Mouse (Mus musculus) spleen, adult 2 months (tissue): ENCODE data around the gene Rabif. TPM values are rescaled to one million over a fixed set of nuclear protein-coding genes. Genes with fewer than 3 reads are reported as not detected.
"Not testable (repeated sequence)": the region's sequence is repeated elsewhere in the genome, so short reads cannot be mapped to it uniquely, and the experiment has no call there.

Experiments used
- DNase-seq, 2 experiments: peaks; one replicate each; pipeline versions ENCODE4 v3.0.0 to v3.0.0-alpha.2; 2012 to 2021; ENCODE audit warnings: low spot score in 2 of 2, low read depth in 1 of 2
- H3K27ac ChIP-seq: fragments of 200-500 bp; 2 replicates; pipeline ENCODE4 v1.5.1; 2012; ENCODE audit warnings: low read length, inconsistent platforms; ENCODE audit not compliant: insufficient read depth
- H3K27me3 ChIP-seq: fragments of 200-500 bp; 2 replicates; pipeline ENCODE4 v1.6.1; 2012; ENCODE audit warnings: mild to moderate bottlenecking, moderate library complexity, low read length, inconsistent platforms; ENCODE audit not compliant: control insufficient read depth, insufficient read depth
- H3K36me3 ChIP-seq: fragments of 200-500 bp; 2 replicates; pipeline ENCODE4 v1.6.1; 2012; ENCODE audit warnings: mild to moderate bottlenecking, low read length, inconsistent platforms; ENCODE audit not compliant: control insufficient read depth, insufficient read depth
- H3K4me1 ChIP-seq: fragments of 200-500 bp; 2 replicates; pipeline ENCODE4 v1.6.1; 2011; ENCODE audit warnings: inconsistent platforms; ENCODE audit not compliant: control insufficient read depth, insufficient read depth, insufficient read length
- H3K4me3 ChIP-seq: fragments of 200-500 bp; 2 replicates; pipeline ENCODE4 v1.5.1; 2011; ENCODE audit warnings: mild to moderate bottlenecking, inconsistent platforms; ENCODE audit not compliant: insufficient read depth, insufficient read length; ENCODE audit errors: extremely low read depth
- CTCF ChIP-seq: fragments of 200-500 bp; IDR thresholded peaks from 2 replicates; pipeline ENCODE4 v1.5.1; 2011; ENCODE audit warnings: mild to moderate bottlenecking, inconsistent platforms; ENCODE audit not compliant: insufficient read depth, insufficient read length, insufficient replicate concordance; ENCODE audit errors: extremely low read depth
- POLR2A ChIP-seq: fragments of 200-500 bp; IDR thresholded peaks from 2 replicates; pipeline ENCODE4 v1.6.1; 2011; ENCODE audit warnings: low read depth, low read length, inconsistent platforms
- WGBS: fragments of 180-500 bp; shearing (Covaris S2); methylation state at CpG from one replicate; pipeline ENCODE4 v1.1.7; 2018; 5-methylcytosine and 5-hydroxymethylcytosine counted together
- polyA plus RNA-seq: library from polyadenylated mRNA; depleted of rRNA; stranded (reverse); fragments of >200 nt; gene quantifications from 2 replicates; pipeline ENCODE4 v1.2.3, GENCODE M21; 2012; rRNA removed

Rabif gene
- 8.6 and 9.4 TPM in 2 replicates for polyA plus RNA-seq

DNA sequence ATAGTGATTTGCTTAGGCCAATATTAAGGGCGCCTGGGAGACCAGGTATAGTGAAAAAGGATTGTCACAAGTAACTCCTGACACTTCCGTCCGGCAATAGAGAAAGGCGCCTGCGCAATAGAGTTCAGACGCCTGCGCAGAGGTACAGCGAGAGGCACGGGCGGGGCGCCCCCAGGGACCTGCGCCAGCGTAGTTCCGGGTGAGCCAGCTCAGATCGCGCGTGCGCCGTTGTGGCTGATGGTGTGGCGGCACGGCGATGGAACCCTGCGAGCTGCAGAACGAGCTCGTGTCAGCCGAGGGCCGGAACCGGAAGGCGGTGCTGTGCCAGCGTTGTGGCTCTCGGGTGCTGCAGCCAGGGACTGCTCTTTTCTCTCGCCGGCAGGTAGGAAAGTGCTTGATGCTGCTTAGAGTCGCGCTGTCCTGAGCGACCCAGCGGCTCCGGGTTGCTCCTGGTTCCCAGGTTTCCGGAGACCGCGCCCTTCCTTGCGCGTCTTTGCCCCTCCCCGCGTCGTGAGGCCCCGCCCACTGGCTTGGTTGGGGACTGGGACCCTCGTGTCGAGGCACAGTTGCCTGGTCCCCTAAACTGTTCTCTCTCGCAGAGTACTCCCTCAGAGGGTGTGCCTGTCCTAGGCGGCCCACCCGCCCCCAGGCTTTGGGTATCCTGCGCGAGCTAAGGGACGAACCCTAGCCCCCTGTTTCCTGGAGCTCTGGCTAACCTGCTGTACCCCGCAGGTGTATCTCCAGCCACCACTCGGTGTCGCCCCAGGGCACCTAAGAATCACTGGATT is at the start of gene Rabif:
TSS of gene Rabif (plus strand) at position 221 of the 788 bp plus-strand sequence.
- Histone ChIP-seq H3K27me3 (no peaks in the 10 kb centered on the region), H3K36me3 (0 out of 2 replicates have a peak, but pooled peaks cover 4% of the 10 kb centered on the region), H3K4me3 (peak within 1 kb of the TSS; percentile 82), H3K4me1 (peaks cover 2% of the 10 kb centered on the region; the same call in 1 of the 2 replicates), H3K27ac (peak within 1 kb of the TSS; percentile 98)
- TF ChIP-seq POLR2A, result peak; percentile 75
- TF ChIP-seq CTCF, result peak; percentile 8; the same call in 1 of the 2 replicates
- DNase-seq, result peak; percentile 96 to 99
- under 1% methylated on average over 57 of the region's 58 CpGs for WGBS

- TF ChIP-seq POLR2A, result no peak
- TF ChIP-seq CTCF, result no peak
- no peak overlapping the region for H3K27ac ChIP-seq
- 85% methylated on average over 2 of the region's 2 CpGs for WGBS
These were observed 49.0 kb upstream of the Rabif start for GRCm38 (mm10) chr1:134445418-134445817.

GRCm38 (mm10) chr1:134448537-134448936 is 45.9 kb upstream of the Rabif start:
- H3K4me3 ChIP-seq, H3K36me3 ChIP-seq, DNase-seq, H3K4me1 ChIP-seq, H3K27ac ChIP-seq, H3K27me3 ChIP-seq: not testable (repeated sequence)
- 92% methylated on average over 3 of the region's 3 CpGs for WGBS

More at GRCm38 (mm10) chr1:134445418-134445817, 49.0 kb upstream of the Rabif start:
- Histone ChIP-seq H3K4me3 (no peak overlapping the region), H3K4me1 (no peaks in the 10 kb centered on the region), H3K36me3 (no peaks in the 10 kb centered on the region), H3K27me3 (no peaks in the 10 kb centered on the region)
- DNase-seq, result no peak

- H3K27me3 ChIP-seq, result no peaks in the 10 kb centered on the region
- H3K4me1 ChIP-seq, result no peaks in the 10 kb centered on the region
- TF ChIP-seq CTCF (no peak), POLR2A (no peak)
- 86% methylated on average over 4 of the region's 4 CpGs for WGBS
- no peak for DNase-seq
- no peak overlapping the region for H3K27ac ChIP-seq
- H3K36me3 ChIP-seq, result no peaks in the 10 kb centered on the region
- no peak overlapping the region for H3K4me3 ChIP-seq
These were observed 44.2 kb upstream of the Rabif start for GRCm38 (mm10) chr1:134450201-134450600.

GRCm38 (mm10) chr1:134450986-134451385 is 43.5 kb upstream of the Rabif start:
- no peak overlapping the region for H3K4me3 ChIP-seq
- no peaks in the 10 kb centered on the region for H3K36me3 ChIP-seq
- peak; percentile 9 to 58 for DNase-seq
- no peaks in the 10 kb centered on the region for H3K27me3 ChIP-seq
- H3K4me1 ChIP-seq, result peaks cover 2% of the 10 kb centered on the region; the same call in 1 of the 2 replicates
- H3K27ac ChIP-seq, result no peak overlapping the region
- TF ChIP-seq POLR2A (no peak), CTCF (peak; percentile 34; the same call in 1 of the 2 replicates)
- WGBS, result 29% methylated on average over 3 of the region's 3 CpGs

- Histone ChIP-seq H3K4me3 (peak within 1 kb of the TSS; percentile 80), H3K4me1 (peaks cover 4% of the 10 kb centered on the region; the same call in 1 of the 2 replicates), H3K27ac (no peak within 1 kb of the TSS), H3K27me3 (no peaks in the 10 kb centered on the region), H3K36me3 (0 out of 2 replicates have a peak, but pooled peaks cover 1% of the 10 kb centered on the region)
- peak; percentile 23 for TF ChIP-seq POLR2A
- TF ChIP-seq CTCF, result no peak
- under 1% methylated on average over 61 of the region's 61 CpGs for WGBS
- peak; percentile 81 to 95 for DNase-seq
These were observed 39.3 kb upstream of the Rabif start, which contains the start of gene Klhl12 for GRCm38 (mm10) chr1:134454904-134455824. Klhl12 (plus strand) TSS chr1:134455531.
